ENCODE assay signal across 8 mouse cellular contexts in genomic region chr17:35836178-35836965, GRCm38 (mm10). TPM values are rescaled to one million over a fixed set of nuclear protein-coding genes. Genes with fewer than 3 reads are reported as not detected.
DNase-seq lines count a peak whose midpoint lies in the region; ATAC-seq lines count a peak whose summit lies in the region.

No protein-coding gene starts in this region.

- peak; percentile 74 for DNase-seq in T-cell, adult 2 months (ENCODE audit: low spot score)
- peak; percentile 87 to 93 for DNase-seq in cerebellum, postnatal 36 days
- DNase-seq in frontal cortex, postnatal 25 days (ENCODE audit: low spot score in 2 of 2), result peak; percentile 87 to 92
- DNase-seq in left cerebral cortex, adult 18-20 months (ENCODE audit: low spot score in 2 of 2), result peak; percentile 88 to 93
- DNase-seq in lung, postnatal 4 days, result peak; percentile 61 to 90
- DNase-seq in right cerebral cortex, adult 2 months (ENCODE audit: low spot score in 2 of 2), result peak; percentile 93 to 94
- DNase-seq in urinary bladder, postnatal 36 days (ENCODE audit: low spot score in 2 of 2), result peak; percentile 77 to 79

- peak overlapping the region; percentile 84 for H3K4me3 ChIP-seq in hindbrain, embryonic 15.5 days

- no peaks in the 10 kb centered on the region for H3K27me3 ChIP-seq in hindbrain, embryonic 15.5 days

- H3K4me2 ChIP-seq in hindbrain, embryonic 15.5 days, result peak overlapping the region; percentile 77

- no peaks in the 10 kb centered on the region for H3K9me3 ChIP-seq in hindbrain, embryonic 15.5 days

- peaks cover 56% of the 10 kb centered on the region for H3K4me1 ChIP-seq in hindbrain, embryonic 15.5 days (replicated peaks)

- WGBS in hindbrain, embryonic 15.5 days, result 6% methylated on average over 24 of the region's 24 CpGs

- peaks cover 34% of the 10 kb centered on the region for H3K36me3 ChIP-seq in hindbrain, embryonic 15.5 days

- no peak for ATAC-seq in hindbrain, embryonic 15.5 days (ENCODE audit: low FRiP score, low read depth)

- peak overlapping the region; percentile 98 for H3K27ac ChIP-seq in hindbrain, embryonic 15.5 days (replicated peaks)

- H3K9ac ChIP-seq in hindbrain, embryonic 15.5 days, result peak overlapping the region; percentile 96

RNA-seq across cellular contexts. Expression of gene Tubb5, which starts 1.7 kb away (rescaled TPM):
- 1,681 and 1,706 TPM in 2 replicates for polyA plus RNA-seq in hindbrain, embryonic 15.5 days (2015; fragmentation: Nextera tagmentation; extraction: Ambion mirVana)
- total RNA-seq in left cerebral cortex, adult 18-20 months (2021), result 100 to 1,000 TPM; 442 to 465 TPM

RNA-seq across cellular contexts. Expression of gene Mdc1, which starts 4.9 kb away (rescaled TPM):
- polyA plus RNA-seq in hindbrain, embryonic 15.5 days (2015; fragmentation: Nextera tagmentation; extraction: Ambion mirVana), result 10.0 and 10.5 TPM in 2 replicates
- total RNA-seq in left cerebral cortex, adult 18-20 months (2021), result 10 to 100 TPM; 17.6 to 17.7 TPM

RNA-seq across cellular contexts. Expression of gene Flot1, which starts 13.3 kb away (rescaled TPM):
- 111 and 116 TPM in 2 replicates for polyA plus RNA-seq in hindbrain, embryonic 15.5 days (2015; fragmentation: Nextera tagmentation; extraction: Ambion mirVana)
- total RNA-seq in left cerebral cortex, adult 18-20 months (2021), result 100 to 1,000 TPM; 127 to 158 TPM

RNA-seq across cellular contexts. Expression of gene Ier3, which starts 14.9 kb away (rescaled TPM):
- polyA plus RNA-seq in hindbrain, embryonic 15.5 days (2015; fragmentation: Nextera tagmentation; extraction: Ambion mirVana), result 12.7 and 16.3 TPM in 2 replicates
- total RNA-seq in left cerebral cortex, adult 18-20 months (2021), result 10 to 100 TPM; 16.0 to 21.3 TPM

RNA-seq across cellular contexts. Expression of gene Nrm, which starts 24.7 kb away (rescaled TPM):
- 22.1 and 22.6 TPM in 2 replicates for polyA plus RNA-seq in hindbrain, embryonic 15.5 days (2015; fragmentation: Nextera tagmentation; extraction: Ambion mirVana)
- total RNA-seq in left cerebral cortex, adult 18-20 months (2021), result 1 to 10 TPM; 2.0 to 2.6 TPM
